Mouse (Mus musculus) liver, embryonic 14.5 days (tissue): ENCODE measurements at regions not wholly inside any gene's neighbourhood (a gene's known extent, or its start where the extent isn't known, plus 50 kb on each side); places are given as distances from the start of the nearest gene placed in this dataset.

Experiments
- CTCF ChIP-seq: IDR thresholded peaks from 2 replicates; pipeline ENCODE4 v1.5.1; 2016; ENCODE audit warnings: antibody characterized with exemption, low read depth, control low read depth
- EP300 ChIP-seq: IDR thresholded peaks from 2 replicates; pipeline ENCODE4 v1.6.1; 2016; ENCODE audit warnings: antibody characterized with exemption, low read depth

GRCm38 (mm10) chr11:48594429-48594828 lies 205.7 kb upstream of the Rack1 start:
- TF ChIP-seq EP300 (no peak), CTCF (no peak)
